Comparison of ENCODE assay signal across 8 mouse cellular contexts in genomic region chr7:73941640-73942039, GRCm38 (mm10).
DNase-seq lines count a peak whose midpoint lies in the region; ATAC-seq lines count a peak whose summit lies in the region.

No protein-coding gene starts in this region.

- H3K27me3 ChIP-seq in forebrain, embryonic 12.5 days, result no peaks in the 10 kb centered on the region
- no peaks in the 10 kb centered on the region for H3K27me3 ChIP-seq in kidney, embryonic 14.5 days (ENCODE audit: control insufficient read depth, insufficient read depth, low read length)
- H3K27me3 ChIP-seq in midbrain, embryonic 16.5 days (ENCODE audit: control insufficient read depth, insufficient read depth, low read depth, low read length), result no peaks in the 10 kb centered on the region

- H3K4me3 ChIP-seq in forebrain, embryonic 12.5 days (replicated peaks), result no peak overlapping the region
- no peak overlapping the region for H3K4me3 ChIP-seq in kidney, embryonic 14.5 days (ENCODE audit: low read length)
- H3K4me3 ChIP-seq in midbrain, embryonic 16.5 days (ENCODE audit: low read depth, low read length), result no peak overlapping the region

- H3K27ac ChIP-seq in forebrain, embryonic 12.5 days, result 0 out of 2 replicates have a peak overlapping the region, but pooled peaks have one; percentile 50
- peak overlapping the region; percentile 57 for H3K27ac ChIP-seq in kidney, embryonic 14.5 days (ENCODE audit: low read depth, low read length)
- peak overlapping the region; percentile 26; the same call in 1 of the 2 replicates for H3K27ac ChIP-seq in midbrain, embryonic 16.5 days (ENCODE audit: low read length)

- intact Hi-C loops in left cerebral cortex, postnatal 25 days (cut with DNase I), result no loop called here

- no peak overlapping the region for H3K4me2 ChIP-seq in forebrain, embryonic 12.5 days
- no peak overlapping the region for H3K4me2 ChIP-seq in kidney, embryonic 14.5 days (replicated peaks; ENCODE audit: low read depth, low read length)
- no peak overlapping the region for H3K4me2 ChIP-seq in midbrain, embryonic 16.5 days (ENCODE audit: low read length)

- peak; percentile 18 for DNase-seq in retina, adult 2 months (ENCODE audit: low read depth, low spot score)
- no peak for DNase-seq in retina, embryonic 14.5 days (ENCODE audit: low spot score)
- no peak for DNase-seq in thymus, postnatal 10 days (ENCODE audit: low spot score in 2 of 2)
- DNase-seq in yolk sac, embryonic 10.5 days (ENCODE audit: low spot score), result no peak
- no peak for DNase-seq in left cerebral cortex, postnatal 25 days (ENCODE audit: low spot score in 2 of 2)

- ATAC-seq in forebrain, embryonic 12.5 days (ENCODE audit: low FRiP score), result peak; percentile 66; the same call in 1 of the 2 replicates
- peak; percentile 83 for ATAC-seq in kidney, embryonic 14.5 days (ENCODE audit: low FRiP score, low TSS enrichment)
- peak; percentile 54; the same call in 1 of the 2 replicates for ATAC-seq in midbrain, embryonic 16.5 days

- H3K36me3 ChIP-seq in forebrain, embryonic 12.5 days (replicated peaks), result peaks cover 70% of the 10 kb centered on the region
- 0 out of 2 replicates have a peak, but pooled peaks cover 3% of the 10 kb centered on the region for H3K36me3 ChIP-seq in kidney, embryonic 14.5 days (ENCODE audit: control insufficient read depth, insufficient read depth, low read length)
- H3K36me3 ChIP-seq in midbrain, embryonic 16.5 days (ENCODE audit: control insufficient read depth, insufficient read depth, low read length), result peaks cover 33% of the 10 kb centered on the region

- no peaks in the 10 kb centered on the region for H3K9me3 ChIP-seq in forebrain, embryonic 12.5 days
- no peaks in the 10 kb centered on the region for H3K9me3 ChIP-seq in kidney, embryonic 14.5 days (ENCODE audit: control insufficient read depth, low read length)
- H3K9me3 ChIP-seq in midbrain, embryonic 16.5 days (replicated peaks; ENCODE audit: control insufficient read depth, low read length, poor library complexity, severe bottlenecking), result no peaks in the 10 kb centered on the region

- H3K9ac ChIP-seq in forebrain, embryonic 12.5 days, result no peak overlapping the region
- H3K9ac ChIP-seq in kidney, embryonic 14.5 days (ENCODE audit: low read depth, low read length), result no peak overlapping the region
- H3K9ac ChIP-seq in midbrain, embryonic 16.5 days (ENCODE audit: low read depth, low read length), result no peak overlapping the region

- 58% methylated on average over 4 of the region's 4 CpGs for WGBS in forebrain, embryonic 12.5 days
- WGBS in kidney, embryonic 14.5 days, result 12% methylated on average over 4 of the region's 4 CpGs
- 43% methylated on average over 4 of the region's 4 CpGs for WGBS in midbrain, embryonic 16.5 days

- H3K4me1 ChIP-seq in forebrain, embryonic 12.5 days, result peaks cover 16% of the 10 kb centered on the region
- peaks cover 23% of the 10 kb centered on the region for H3K4me1 ChIP-seq in kidney, embryonic 14.5 days (ENCODE audit: control insufficient read depth, insufficient read depth, low read length)
- no peaks in the 10 kb centered on the region; the same call in 1 of the 2 replicates for H3K4me1 ChIP-seq in midbrain, embryonic 16.5 days (ENCODE audit: control insufficient read depth, insufficient read depth, low read length)
